Mouse (Mus musculus): ENCODE measurements at regions not wholly inside any gene's neighbourhood (a gene's known extent, or its start where the extent isn't known, plus 50 kb on each side); places are given as distances from the start of the nearest gene placed in this dataset.

- no peak for DNase-seq
Measured at GRCm38 (mm10) chr9:41478106-41478848, 316.8 kb upstream of the Ubash3b start.

GRCm38 (mm10) chr9:41475326-41475725 lies 313.8 kb upstream of the Ubash3b start:
- no peak for DNase-seq

GRCm38 (mm10) chr9:41474945-41475297 lies 313.4 kb upstream of the Ubash3b start:
- no peak for DNase-seq

GRCm38 (mm10) chr9:41474244-41474944 lies 312.9 kb upstream of the Ubash3b start:
- DNase-seq = peak; percentile 90

- no peak for DNase-seq
Measured at GRCm38 (mm10) chr9:41473506-41473905, 312.0 kb upstream of the Ubash3b start.

GRCm38 (mm10) chr9:41471345-41471744 lies 309.8 kb upstream of the Ubash3b start:
- no peak for DNase-seq

GRCm38 (mm10) chr9:41470010-41470409 lies 308.5 kb upstream of the Ubash3b start:
- no peak for DNase-seq

GRCm38 (mm10) chr9:41469414-41469813 lies 307.9 kb upstream of the Ubash3b start:
- DNase-seq = no peak

GRCm38 (mm10) chr9:41464057-41464685 lies 302.7 kb upstream of the Ubash3b start:
- peak; percentile 69 for DNase-seq

GRCm38 (mm10) chr9:41461742-41462141 lies 300.2 kb upstream of the Ubash3b start:
- DNase-seq = peak; percentile 88

- DNase-seq = no peak
Measured at GRCm38 (mm10) chr9:41460709-41461108, 299.2 kb upstream of the Ubash3b start.

- no peak for DNase-seq
Measured at GRCm38 (mm10) chr9:41457003-41457402, 295.5 kb upstream of the Ubash3b start.

- DNase-seq = no peak
Measured at GRCm38 (mm10) chr9:41451738-41452137, 290.2 kb upstream of the Ubash3b start.

GRCm38 (mm10) chr9:41449233-41449632 lies 287.7 kb upstream of the Ubash3b start:
- no peak for DNase-seq

GRCm38 (mm10) chr9:41447902-41448301 lies 286.4 kb upstream of the Ubash3b start:
- DNase-seq = no peak

- peak; percentile 67 for DNase-seq
Measured at GRCm38 (mm10) chr9:41447211-41447875, 285.8 kb upstream of the Ubash3b start.

- DNase-seq = peak; percentile 73
Measured at GRCm38 (mm10) chr9:41446431-41447203, 285.1 kb upstream of the Ubash3b start.

- peak; percentile 26 for DNase-seq
Measured at GRCm38 (mm10) chr9:41442418-41442817, 280.9 kb upstream of the Ubash3b start.

- DNase-seq = peak; percentile 38
Measured at GRCm38 (mm10) chr9:41439979-41440378, 278.5 kb upstream of the Ubash3b start.

GRCm38 (mm10) chr9:41438141-41438540 lies 276.6 kb upstream of the Ubash3b start:
- no peak for DNase-seq

GRCm38 (mm10) chr9:41430391-41431343 lies 269.2 kb upstream of the Ubash3b start:
- no peak for DNase-seq

Measured in right cerebral cortex, adult 18-20 months (tissue).